Mouse (Mus musculus): ENCODE data around the gene Gm19426. TPM values are rescaled to one million over a fixed set of nuclear protein-coding genes. Genes with fewer than 3 reads are reported as not detected.

Gene Gm19426
- total and polyA plus RNA-seq, 3 experiments, result not detected

GRCm38 (mm10) chr2:84792516-84792915 is 49.1 kb upstream of the Gm19426 start:
- Histone ChIP-seq H3K36me3 (replicated peaks in 1 of 2; ENCODE audit: control insufficient read depth in 1 of 2, insufficient read depth in 1 of 2, low read length in 1 of 2) (no peaks in the 10 kb centered on the region), H3K4me2 (ENCODE audit: insufficient read depth, low read depth, poor library complexity, severe bottlenecking) (no peak overlapping the region), H3K79me2 (replicated peaks; ENCODE audit: control insufficient read depth, extremely low read depth, insufficient read depth, poor library complexity, severe bottlenecking) (no peaks in the 10 kb centered on the region), H3K4me3 (replicated peaks in 1 of 3; ENCODE audit: low read depth in 2 of 3, low read length in 2 of 3, poor library complexity in 1 of 3) (no peak overlapping the region), H3K9ac (ENCODE audit: insufficient read depth, low read depth) (no peak overlapping the region), H3K9me3 (replicated peaks; ENCODE audit: low read length) (peaks cover 13% of the 10 kb centered on the region), H3K27me3 (replicated peaks) (no peaks in the 10 kb centered on the region), H3K27ac (ENCODE audit: insufficient read depth, low read depth) (no peak overlapping the region), H3K4me1 (ENCODE audit: control insufficient read depth in 1 of 2, insufficient read depth in 2 of 2) (peaks cover 0 to 9% of the 10 kb centered on the region in 2 experiments; a peak in 2 of 4 replicates)
- dilution Hi-C loops (cut with MboI; ENCODE audit: extremely low pct_ligation_motif_present, extremely low pct_unique_long_range_greater_than_20kb, low sequenced_read_pairs) (no loop called here), in situ Hi-C loops (cut with MboI; ENCODE audit: low pct_ligation_motif_present, low pct_unique_long_range_greater_than_20kb, low sequenced_read_pairs) (no loop called here)
- no peak for DNase-seq (ENCODE audit: extremely low read depth)
- TF ChIP-seq ZMIZ1 (IDR thresholded peaks at IDR 0.05; ENCODE audit: low read depth, low read length), result no peak
- no peak for TF ChIP-seq E2F4 (IDR thresholded peaks at IDR 0.05; ENCODE audit: insufficient replicate concordance, low read depth, low read length)
- no peak for TF ChIP-seq ZC3H11A (IDR thresholded peaks at IDR 0.05; ENCODE audit: low read depth, low read length)
- no peak for TF ChIP-seq ELF1 (IDR thresholded peaks at IDR 0.05; ENCODE audit: low read depth, low read length)
- no peak for TF ChIP-seq MAZ (IDR thresholded peaks at IDR 0.05; ENCODE audit: low read depth, low read length)
- TF ChIP-seq MAFK (IDR thresholded peaks at IDR 0.05; ENCODE audit: insufficient replicate concordance, low read length), result no peak
- no peak for TF ChIP-seq BHLHE40 (IDR thresholded peaks at IDR 0.05; ENCODE audit: low read depth, low read length)
- no peak for TF ChIP-seq GABPA (IDR thresholded peaks at IDR 0.05; ENCODE audit: insufficient replicate concordance, low read depth, low read length)
- TF ChIP-seq ZKSCAN1 (IDR thresholded peaks at IDR 0.05; ENCODE audit: borderline replicate concordance, low read depth, low read length), result no peak
- no peak for TF ChIP-seq POLR2AphosphoS2 (IDR thresholded peaks at IDR 0.05; ENCODE audit: low read depth, low read length)
- TF ChIP-seq USF1 (IDR thresholded peaks at IDR 0.05; ENCODE audit: low read depth, low read length), result no peak
- TF ChIP-seq JUN (IDR thresholded peaks at IDR 0.05; ENCODE audit: insufficient read depth, low read depth, low read length), result no peak
- no peak for TF ChIP-seq CHD2 (IDR thresholded peaks at IDR 0.05; ENCODE audit: low read length)
- no peak for TF ChIP-seq NELFE (IDR thresholded peaks at IDR 0.05; ENCODE audit: low read depth, low read length)
- TF ChIP-seq TBP (conservative IDR thresholded peaks at IDR 0.05; ENCODE audit: low read depth, low read length), result no peak
- no peak for TF ChIP-seq POLR2A (IDR thresholded peaks at IDR 0.05; ENCODE audit: low read depth, low read length)
- no peak for TF ChIP-seq NRF1 (IDR thresholded peaks at IDR 0.05; ENCODE audit: low read depth, low read length)
- no peak for TF ChIP-seq UBTF (IDR thresholded peaks at IDR 0.05; ENCODE audit: low read depth, low read length)
- no peak for TF ChIP-seq KAT2A (IDR thresholded peaks at IDR 0.05; ENCODE audit: insufficient replicate concordance, low read length)

GRCm38 (mm10) chr2:84790418-84790817 is 47.0 kb upstream of the Gm19426 start:
- Histone ChIP-seq H3K9me3 (replicated peaks; ENCODE audit: low read length) (peaks cover 9% of the 10 kb centered on the region), H3K4me2 (ENCODE audit: insufficient read depth, low read depth, poor library complexity, severe bottlenecking) (no peak overlapping the region), H3K27me3 (replicated peaks) (no peaks in the 10 kb centered on the region), H3K36me3 (replicated peaks in 1 of 2; ENCODE audit: control insufficient read depth in 1 of 2, insufficient read depth in 1 of 2, low read length in 1 of 2) (no peaks in the 10 kb centered on the region), H3K9ac (ENCODE audit: insufficient read depth, low read depth) (no peak overlapping the region), H3K27ac (ENCODE audit: insufficient read depth, low read depth) (no peak overlapping the region), H3K4me1 (ENCODE audit: control insufficient read depth in 1 of 2, insufficient read depth in 2 of 2) (peaks cover 0 to 13% of the 10 kb centered on the region in 2 experiments; a peak in 2 of 4 replicates), H3K79me2 (replicated peaks; ENCODE audit: control insufficient read depth, extremely low read depth, insufficient read depth, poor library complexity, severe bottlenecking) (no peaks in the 10 kb centered on the region), H3K4me3 (replicated peaks in 1 of 3; ENCODE audit: low read depth in 2 of 3, low read length in 2 of 3, poor library complexity in 1 of 3) (no peak overlapping the region)
- TF ChIP-seq CTCF (conservative IDR thresholded peaks at IDR 0.05 in 1 of 2, IDR thresholded peaks at IDR 0.05 in 1 of 2; ENCODE audit: low read depth in 2 of 2, low read length in 2 of 2) (no peak), TCF12 (IDR thresholded peaks at IDR 0.05; ENCODE audit: low read depth, low read length) (no peak), GABPA (IDR thresholded peaks at IDR 0.05; ENCODE audit: insufficient replicate concordance, low read depth, low read length) (no peak), CHD1 (IDR thresholded peaks at IDR 0.05; ENCODE audit: low read depth, low read length) (no peak), EP300 (IDR thresholded peaks at IDR 0.05; ENCODE audit: low read length) (no peak), ETS1 (conservative IDR thresholded peaks at IDR 0.05; ENCODE audit: low read depth, low read length) (no peak), POLR2AphosphoS2 (IDR thresholded peaks at IDR 0.05; ENCODE audit: low read depth, low read length) (no peak)
- no peak for DNase-seq (ENCODE audit: extremely low read depth)
- dilution Hi-C loops (cut with MboI; ENCODE audit: extremely low pct_ligation_motif_present, extremely low pct_unique_long_range_greater_than_20kb, low sequenced_read_pairs) (no loop called here), in situ Hi-C loops (cut with MboI; ENCODE audit: low pct_ligation_motif_present, low pct_unique_long_range_greater_than_20kb, low sequenced_read_pairs) (no loop called here)
